Mouse (Mus musculus) CH12.LX (cell line): ENCODE measurements at regions not wholly inside any gene's neighbourhood (a gene's known extent, or its start where the extent isn't known, plus 50 kb on each side); places are given as distances from the start of the nearest gene placed in this dataset.

ENCODE experiments used
- DNase-seq: peaks from one replicate; pipeline ENCODE4 v3.0.0-alpha.2; 2013; ENCODE audit errors: extremely low read depth
- H3K27ac ChIP-seq: 2 replicates; pipeline ENCODE4 v1.5.1; 2012; ENCODE audit warnings: low read depth, mild to moderate bottlenecking, control low read depth, moderate library complexity; ENCODE audit not compliant: insufficient read depth
- H3K27me3 ChIP-seq: replicated peaks from 2 replicates; pipeline ENCODE3; 2012; ENCODE audit warnings: inconsistent platforms
- H3K36me3 ChIP-seq, 2 experiments: replicated peaks in 1 of 2; 2 replicates each; pipeline versions ENCODE3 to v1.6.1; 2012; ENCODE audit warnings: inconsistent platforms in 1 of 2, low read length in 1 of 2, mild to moderate bottlenecking in 1 of 2, mixed read lengths in 1 of 2, moderate library complexity in 1 of 2; ENCODE audit not compliant: control insufficient read depth in 1 of 2, insufficient read depth in 1 of 2
- H3K4me1 ChIP-seq, 2 experiments: 2 replicates each; pipeline ENCODE4 v1.6.1; 2012; ENCODE audit warnings: inconsistent platforms in 1 of 2, moderate library complexity in 1 of 2; ENCODE audit not compliant: insufficient read depth in 2 of 2, control insufficient read depth in 1 of 2
- H3K4me2 ChIP-seq: 2 replicates; pipeline ENCODE4 v1.6.1; 2012; ENCODE audit warnings: low read depth, mild to moderate bottlenecking, control low read depth; ENCODE audit not compliant: poor library complexity, insufficient read depth, severe bottlenecking
- H3K4me3 ChIP-seq, 3 experiments: fragments of 150-350 bp in 1 of 3; sonication (generic) in 1 of 3; replicated peaks in 1 of 3; 2 replicates each; pipeline versions ENCODE3 to v1.5.1; 2011 to 2012; ENCODE audit warnings: low read depth in 2 of 3, low read length in 2 of 3, mild to moderate bottlenecking in 2 of 3, moderate library complexity in 2 of 3, control low read depth in 1 of 3, improper control_type of control experiment in 1 of 3, inconsistent platforms in 1 of 3, mixed read lengths in 1 of 3; ENCODE audit not compliant: poor library complexity in 1 of 3
- H3K79me2 ChIP-seq: replicated peaks from 2 replicates; pipeline ENCODE4 v1.6.1; 2012; ENCODE audit warnings: mild to moderate bottlenecking, moderate library complexity; ENCODE audit not compliant: control insufficient read depth, poor library complexity, insufficient read depth, severe bottlenecking; ENCODE audit errors: extremely low read depth
- H3K9ac ChIP-seq: 2 replicates; pipeline ENCODE4 v1.6.1; 2012; ENCODE audit warnings: low read depth, mild to moderate bottlenecking, control low read depth, moderate library complexity; ENCODE audit not compliant: insufficient read depth
- H3K9me3 ChIP-seq: replicated peaks from 2 replicates; pipeline ENCODE3; 2012; ENCODE audit warnings: low read length, inconsistent platforms, mixed read lengths
- CHD2 ChIP-seq: IDR thresholded peaks from 2 replicates; pipeline ENCODE4 v1.6.1; 2011; ENCODE audit warnings: low read length, improper control_type of control experiment
- CTCF ChIP-seq, 2 experiments: IDR thresholded peaks in 1 of 2; conservative IDR thresholded peaks in 1 of 2; 2 replicates each; pipeline ENCODE4 v1.5.1; 2011 to 2012; ENCODE audit warnings: low read depth in 2 of 2, low read length in 2 of 2, improper control_type of control experiment in 1 of 2, inconsistent platforms in 1 of 2, mild to moderate bottlenecking in 1 of 2, moderate library complexity in 1 of 2
- IRF4 ChIP-seq: IDR thresholded peaks from 2 replicates; pipeline ENCODE4 v1.6.1; 2014; ENCODE audit warnings: low read depth, mild to moderate bottlenecking, inconsistent platforms, low read length, improper control_type of control experiment
- JUN ChIP-seq: IDR thresholded peaks from 2 replicates; pipeline ENCODE4 v1.6.1; 2011; ENCODE audit warnings: low read depth, mild to moderate bottlenecking, low read length, improper control_type of control experiment, moderate library complexity; ENCODE audit not compliant: insufficient read depth
- JUND ChIP-seq: conservative IDR thresholded peaks from 2 replicates; pipeline ENCODE4 v1.6.1; 2011; ENCODE audit warnings: low read depth, low read length, improper control_type of control experiment
- KAT2A ChIP-seq: IDR thresholded peaks from 2 replicates; pipeline ENCODE4 v1.6.1; 2012; ENCODE audit warnings: low read length, improper control_type of control experiment, inconsistent platforms; ENCODE audit not compliant: insufficient replicate concordance
- MEF2A ChIP-seq: IDR thresholded peaks from 2 replicates; pipeline ENCODE4 v1.6.1; 2014; ENCODE audit warnings: low read depth, mild to moderate bottlenecking, inconsistent platforms, low read length, improper control_type of control experiment, borderline replicate concordance
- MXI1 ChIP-seq: IDR thresholded peaks from 2 replicates; pipeline ENCODE4 v1.6.1; 2011; ENCODE audit warnings: mild to moderate bottlenecking, low read depth, low read length, improper control_type of control experiment
- NRF1 ChIP-seq: IDR thresholded peaks from 2 replicates; pipeline ENCODE4 v1.6.1; 2014; ENCODE audit warnings: low read depth, mild to moderate bottlenecking, inconsistent platforms, low read length, improper control_type of control experiment, moderate library complexity
- PAX5 ChIP-seq: IDR thresholded peaks from 2 replicates; pipeline ENCODE4 v1.6.1; 2012; ENCODE audit warnings: low read length, inconsistent platforms, mixed read lengths
- SIN3A ChIP-seq: IDR thresholded peaks from 2 replicates; pipeline ENCODE4 v1.6.1; 2012; ENCODE audit warnings: low read length, improper control_type of control experiment, inconsistent platforms
- SMC3 ChIP-seq: IDR thresholded peaks from 2 replicates; pipeline ENCODE4 v1.6.1; 2011; ENCODE audit warnings: low read depth, low read length, improper control_type of control experiment
- UBTF ChIP-seq: IDR thresholded peaks from 2 replicates; pipeline ENCODE4 v1.6.1; 2012; ENCODE audit warnings: low read depth, mild to moderate bottlenecking, inconsistent platforms, low read length, improper control_type of control experiment, moderate library complexity
- ZC3H11A ChIP-seq: IDR thresholded peaks from 2 replicates; pipeline ENCODE4 v1.6.1; 2012; ENCODE audit warnings: low read depth, mild to moderate bottlenecking, inconsistent platforms, low read length, improper control_type of control experiment
- ZMIZ1 ChIP-seq: IDR thresholded peaks from 2 replicates; pipeline ENCODE4 v1.6.1; 2012; ENCODE audit warnings: low read depth, mild to moderate bottlenecking, inconsistent platforms, low read length, improper control_type of control experiment
- dilution Hi-C: fragments of 300-500 bp; cut with MboI; formaldehyde crosslinking; loops from 2 replicates; pipeline ENCODE4 v1.14.3; 2020; ENCODE audit warnings: low sequenced_read_pairs; ENCODE audit not compliant: extremely low pct_unique_long_range_greater_than_20kb, extremely low pct_ligation_motif_present
- in situ Hi-C: fragments of 300-500 bp; cut with MboI; formaldehyde crosslinking; loops from 3 replicates; pipeline ENCODE4 v1.14.3; 2019; ENCODE audit warnings: low sequenced_read_pairs, low pct_ligation_motif_present, low pct_unique_long_range_greater_than_20kb, mixed read lengths

DNA sequence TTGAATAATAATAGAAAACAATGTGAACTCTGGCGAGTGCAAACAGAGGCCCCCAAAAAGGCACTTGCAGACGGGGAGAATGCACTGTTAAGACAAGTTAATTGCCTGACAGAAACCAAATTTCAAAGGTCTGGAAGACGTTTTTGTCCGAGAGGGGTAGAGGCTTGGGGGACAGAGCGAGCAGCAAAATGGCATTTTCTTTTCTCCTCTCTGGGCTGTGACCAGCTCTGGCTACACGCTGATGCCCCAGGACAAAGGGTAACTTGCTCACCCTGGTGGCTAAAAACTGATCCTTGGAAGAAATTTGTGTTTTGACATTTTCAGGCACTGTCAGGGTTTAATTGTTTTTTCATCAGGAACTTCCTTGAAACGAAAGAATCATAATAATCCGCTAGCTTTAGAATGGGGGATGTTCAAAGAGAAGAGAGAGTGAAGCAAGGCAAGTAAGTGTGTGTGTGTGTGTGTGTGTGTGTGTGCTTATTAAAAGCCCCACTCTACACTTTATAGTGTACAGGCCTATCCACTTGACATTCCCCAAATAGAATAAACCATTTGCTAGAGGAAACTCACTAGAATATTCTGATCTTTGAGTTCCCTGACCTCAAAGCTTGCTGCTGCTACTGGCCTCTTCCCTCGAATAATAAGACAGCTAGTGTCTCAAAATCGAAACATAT is 88.0 kb downstream of the Tfap2a start:
- in situ Hi-C loops = no loop called here
- H3K4me3 ChIP-seq = no peak overlapping the region
- no peaks in the 10 kb centered on the region for H3K9me3 ChIP-seq
- TF ChIP-seq MXI1 (no peak), SIN3A (no peak), IRF4 (no peak), NRF1 (no peak), MEF2A (no peak), CTCF (conservative IDR thresholded peaks at IDR 0.05 in 1 of 2, IDR thresholded peaks at IDR 0.05 in 1 of 2; ENCODE audit: low read depth in 2 of 2, low read length in 2 of 2) (no peak), ZMIZ1 (no peak), CHD2 (no peak), JUN (no peak), KAT2A (no peak), PAX5 (no peak)
- no peaks in the 10 kb centered on the region for H3K36me3 ChIP-seq
- H3K79me2 ChIP-seq = no peaks in the 10 kb centered on the region
- no peaks in the 10 kb centered on the region for H3K27me3 ChIP-seq
- DNase-seq = no peak
- no peak overlapping the region for H3K9ac ChIP-seq
- no peaks in the 10 kb centered on the region for H3K4me1 ChIP-seq
- dilution Hi-C loops = no loop called here
- no peak overlapping the region for H3K27ac ChIP-seq
- H3K4me2 ChIP-seq = no peak overlapping the region

DNA sequence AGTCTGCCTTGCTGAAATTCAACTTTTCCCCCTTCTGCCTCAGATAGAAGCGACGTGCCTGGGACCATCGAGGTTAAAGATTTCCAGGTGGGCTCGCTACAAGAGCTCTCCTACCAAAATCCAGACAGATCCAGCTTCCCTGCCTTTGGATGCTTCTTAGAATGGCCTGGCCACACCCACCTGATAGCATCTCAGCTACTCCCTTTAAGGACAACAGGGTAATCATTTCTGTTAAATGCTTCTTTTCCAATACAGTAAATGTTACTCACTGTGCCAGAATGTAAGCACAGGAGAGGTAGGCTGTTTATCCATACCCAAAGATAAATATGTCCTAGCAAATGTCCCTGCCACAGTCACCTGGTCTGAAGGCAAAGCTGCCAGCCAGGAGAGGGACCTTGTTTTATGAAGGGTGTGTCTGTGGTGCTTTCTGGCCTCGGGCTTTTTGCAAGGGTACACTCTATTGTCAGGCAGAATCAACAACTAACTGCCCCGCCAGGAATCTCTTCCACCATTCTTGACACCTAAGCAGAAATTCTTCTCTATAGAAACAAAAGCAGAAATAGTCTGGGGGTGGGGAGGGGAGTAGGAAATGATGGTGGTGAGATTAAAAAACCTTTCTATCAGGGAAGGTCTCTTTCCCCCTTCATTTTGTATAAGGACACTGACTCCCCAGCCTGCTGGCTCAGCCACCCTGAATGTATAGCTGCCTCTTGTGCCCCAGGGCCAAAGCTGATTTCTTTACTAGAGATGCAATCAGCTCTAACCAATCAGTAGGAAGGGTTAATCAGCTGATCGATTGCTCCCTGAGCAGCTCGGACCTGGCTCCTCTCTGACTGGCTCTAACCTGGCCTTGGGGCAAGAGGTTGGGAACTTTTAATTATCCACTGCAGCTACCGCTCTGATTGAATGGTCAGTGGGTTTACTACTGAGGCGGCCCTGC is 88.8 kb downstream of the Tfap2a start:
- TF ChIP-seq SMC3 (no peak), UBTF (no peak), JUND (no peak), ZC3H11A (no peak)
- TF ChIP-seq, all 38 proteins: peak for 0
- in situ Hi-C loops (no loop called here), dilution Hi-C loops (no loop called here)
- Histone ChIP-seq H3K4me3 (no peak overlapping the region), H3K9ac (no peak overlapping the region), H3K4me1 (no peaks in the 10 kb centered on the region), H3K79me2 (no peaks in the 10 kb centered on the region), H3K4me2 (no peak overlapping the region), H3K27me3 (no peaks in the 10 kb centered on the region), H3K36me3 (no peaks in the 10 kb centered on the region), H3K9me3 (no peaks in the 10 kb centered on the region), H3K27ac (no peak overlapping the region)
- no peak for DNase-seq
